Mouse (Mus musculus): ENCODE results near the gene Farp1.

DNA sequence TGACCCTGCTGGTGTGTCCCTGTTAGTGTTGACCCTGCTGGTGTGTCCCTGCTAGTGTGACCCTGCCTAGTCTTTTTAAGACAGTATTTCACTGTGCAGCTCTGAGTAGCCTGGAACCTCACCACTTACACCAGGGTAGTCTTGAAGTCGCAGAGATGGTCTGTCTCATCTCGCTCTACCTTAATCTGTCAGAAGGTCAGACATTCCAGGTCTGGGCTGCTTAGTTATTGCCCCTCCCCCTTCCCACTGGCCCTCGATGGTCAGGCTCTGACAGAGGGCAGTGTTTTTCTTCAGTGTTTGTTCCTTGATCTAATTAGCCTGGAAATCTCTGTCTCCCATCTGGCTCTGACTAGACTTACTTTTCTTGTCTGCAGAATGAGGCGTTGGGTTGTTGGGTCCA is 71.9 kb downstream of the Farp1 start:
- TF ChIP-seq CTCF (IDR thresholded peaks at IDR 0.05; ENCODE audit: low read depth) (no peak), EP300 (IDR thresholded peaks at IDR 0.05; ENCODE audit: low read depth) (no peak)
